Mouse (Mus musculus) heart, embryonic 13.5 days (tissue): ENCODE measurements around the gene Mmp24. TPM values are rescaled to one million over a fixed set of nuclear protein-coding genes. Genes with fewer than 3 reads are reported as not detected.
"Not testable (repeated sequence)": the region's sequence is repeated elsewhere in the genome, so short reads cannot be mapped to it uniquely, and the experiment has no call there.

Experiments
- ATAC-seq: fragments of 200-750 bp; cut with Nextera tagmentation; 2 replicates; pipeline ENCODE4 v1.8.0; 2017; ENCODE audit warnings: moderate TSS enrichment; ENCODE audit not compliant: insufficient number of reproducible peaks, low FRiP score, low TSS enrichment; ENCODE audit errors: extremely low read depth
- H3K27ac ChIP-seq: fragments of 300-500 bp; sonication (generic); replicated peaks from 2 replicates; pipeline ENCODE4 v1.5.1; 2015; ENCODE audit warnings: moderate library complexity, mild to moderate bottlenecking, inconsistent platforms
- H3K27me3 ChIP-seq: fragments of 300-500 bp; sonication (generic); replicated peaks from 2 replicates; pipeline ENCODE4 v1.6.1; 2015; ENCODE audit warnings: mild to moderate bottlenecking, inconsistent platforms
- H3K36me3 ChIP-seq: fragments of 300-500 bp; sonication (generic); 2 replicates; pipeline ENCODE4 v1.6.1; 2015; ENCODE audit warnings: mild to moderate bottlenecking, inconsistent platforms
- H3K4me1 ChIP-seq: fragments of 300-500 bp; sonication (generic); 2 replicates; pipeline ENCODE4 v1.6.1; 2015; ENCODE audit warnings: inconsistent platforms
- H3K4me2 ChIP-seq: fragments of 300-500 bp; sonication (generic); 2 replicates; pipeline ENCODE4 v1.6.1; 2015; ENCODE audit warnings: inconsistent platforms, mild to moderate bottlenecking, moderate library complexity
- H3K4me3 ChIP-seq: fragments of 300-500 bp; sonication (generic); 2 replicates; pipeline ENCODE4 v1.5.1; 2015; ENCODE audit warnings: moderate library complexity, mild to moderate bottlenecking, inconsistent platforms
- H3K9ac ChIP-seq: fragments of 300-500 bp; sonication (generic); 2 replicates; pipeline ENCODE4 v1.6.1; 2015; ENCODE audit warnings: inconsistent platforms, mild to moderate bottlenecking, moderate library complexity
- H3K9me3 ChIP-seq: fragments of 300-500 bp; sonication (generic); 2 replicates; pipeline ENCODE4 v1.6.1; 2016; ENCODE audit warnings: inconsistent platforms
- WGBS: fragments of 180-500 bp; shearing (Covaris S2); methylation state at CpG from one replicate; pipeline ENCODE4 v1.1.7; 2015; ENCODE audit warnings: mixed read lengths; 5-methylcytosine and 5-hydroxymethylcytosine counted together
- polyA plus RNA-seq: library from polyadenylated mRNA; unstranded; fragments of >200 nt; fragmentation: Nextera tagmentation; extraction: Ambion mirVana; gene quantifications from 2 replicates; pipeline ENCODE4 v1.2.1, GENCODE M21; 2015

Gene Mmp24
- polyA plus RNA-seq = 0.04 TPM in 1 of 2 replicates, not detected in the other

GRCm38 (mm10) chr2:155774927-155775684, at the start of gene Mmp24:
Mmp24 (plus strand) TSS chr2:155775342.
- Histone ChIP-seq H3K4me1 (peaks cover 9% of the 10 kb centered on the region), H3K4me2 (peak within 1 kb of the TSS; percentile 94), H3K27me3 (peaks cover 78% of the 10 kb centered on the region), H3K36me3 (no peaks in the 10 kb centered on the region), H3K9ac (0 out of 2 replicates have a peak within 1 kb of the TSS, but pooled peaks have one; percentile 50), H3K9me3 (no peaks in the 10 kb centered on the region), H3K4me3 (peak within 1 kb of the TSS; percentile 63), H3K27ac (no peak within 1 kb of the TSS)
- WGBS = 2% methylated on average over 71 of the region's 100 CpGs
- ATAC-seq = no peak

DNA sequence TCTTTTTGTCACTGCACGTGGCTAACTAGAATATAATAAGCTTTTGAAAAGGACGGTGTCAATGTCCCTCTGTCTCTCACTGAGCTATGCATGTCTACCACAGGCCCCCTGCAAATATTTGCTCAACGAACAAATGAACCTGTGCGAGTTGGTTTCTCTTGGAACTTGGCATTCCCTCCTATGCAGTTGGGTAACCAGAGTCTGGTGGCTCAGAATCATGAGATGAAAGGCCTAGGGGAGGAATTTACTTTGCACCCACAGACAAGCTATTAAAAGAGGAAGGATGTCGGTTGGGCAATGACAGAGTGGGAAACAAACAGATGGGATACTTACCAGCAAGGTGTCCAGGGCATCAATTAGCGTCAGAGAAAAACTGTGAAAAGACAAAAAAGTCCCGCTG, 48.8 kb upstream of the Mmp24 start:
- Histone ChIP-seq H3K36me3 (peaks cover 28% of the 10 kb centered on the region), H3K4me2 (no peak overlapping the region), H3K4me1 (peaks cover 10% of the 10 kb centered on the region), H3K4me3 (no peak overlapping the region), H3K27me3 (no peaks in the 10 kb centered on the region), H3K9me3 (no peaks in the 10 kb centered on the region), H3K27ac (no peak overlapping the region), H3K9ac (no peak overlapping the region)
- WGBS = 86% methylated on average over 7 of the region's 7 CpGs
- no peak for ATAC-seq

DNA sequence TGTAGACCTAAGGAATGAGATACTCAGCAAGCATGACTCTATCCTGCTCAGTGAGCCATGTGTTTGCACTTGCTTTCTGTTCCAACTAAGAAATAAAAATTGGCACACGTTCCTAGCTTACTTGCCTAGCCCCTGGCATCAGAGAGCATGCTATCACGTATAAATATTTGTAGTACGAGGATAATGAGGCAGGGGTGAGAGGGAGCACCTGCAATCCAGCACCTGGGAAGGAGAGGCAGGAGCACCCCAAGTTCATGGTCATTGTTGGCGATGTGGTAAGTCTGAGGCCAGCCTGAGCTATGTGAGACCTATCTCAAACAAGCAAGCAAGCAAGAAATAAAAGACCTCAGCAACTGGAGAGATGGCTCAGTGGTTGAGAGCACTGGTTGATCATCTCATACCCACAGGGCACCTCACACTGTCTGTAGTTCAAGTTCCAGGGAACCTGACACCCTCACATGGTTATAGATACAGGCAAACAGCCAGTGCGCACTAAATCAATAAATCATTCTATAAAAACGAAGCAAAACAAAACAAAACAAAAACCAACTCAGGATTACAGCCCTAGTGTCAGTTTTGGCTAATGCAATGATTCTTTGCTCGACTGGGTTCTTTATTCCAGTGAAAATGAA, 47.3 kb upstream of the Mmp24 start:
- Histone ChIP-seq H3K4me3 (no peak overlapping the region), H3K27ac (no peak overlapping the region), H3K9me3 (no peaks in the 10 kb centered on the region), H3K27me3 (no peaks in the 10 kb centered on the region), H3K9ac (no peak overlapping the region), H3K4me1 (peaks cover 10% of the 10 kb centered on the region), H3K4me2 (peak overlapping the region; percentile 93; the same call in 1 of the 2 replicates), H3K36me3 (peaks cover 13% of the 10 kb centered on the region)
- no peak for ATAC-seq
- WGBS = 77% methylated on average over 7 of the region's 7 CpGs

DNA sequence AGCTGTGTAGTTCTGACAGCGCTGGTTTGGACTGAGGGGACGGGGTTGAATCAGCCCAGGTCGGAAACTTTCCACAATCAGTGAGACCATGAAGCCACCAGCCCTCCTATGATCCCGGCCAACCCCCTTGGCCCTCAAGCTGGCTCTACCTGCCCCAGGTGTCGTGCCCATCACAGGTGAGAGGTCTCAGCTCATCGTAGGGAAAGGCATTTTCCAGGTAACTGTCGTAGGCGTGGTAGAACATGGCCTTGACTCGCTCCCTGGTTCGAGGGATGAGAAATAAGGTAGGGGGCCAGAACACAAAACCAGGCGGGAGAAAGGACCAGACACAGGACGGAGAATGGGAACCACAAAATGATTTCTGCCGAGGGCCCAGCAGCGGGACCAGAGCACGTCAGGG, 46.4 kb upstream of the Mmp24 start:
- WGBS = 4% methylated on average over 15 of the region's 15 CpGs

GRCm38 (mm10) chr2:155729158-155729645, 45.9 kb upstream of the Mmp24 start, which contains the start of gene Edem2:
Edem2 (minus strand) TSS chr2:155729475.
- peak within 1 kb of the TSS; percentile 87 for H3K4me3 ChIP-seq
- H3K4me1 ChIP-seq = peaks cover 10% of the 10 kb centered on the region
- no peaks in the 10 kb centered on the region for H3K9me3 ChIP-seq
- H3K27me3 ChIP-seq = no peaks in the 10 kb centered on the region
- no peak within 1 kb of the TSS for H3K27ac ChIP-seq
- peak; percentile 61 for ATAC-seq
- peak within 1 kb of the TSS; percentile 93 for H3K4me2 ChIP-seq
- under 1% methylated on average over 33 of the region's 33 CpGs for WGBS
- H3K9ac ChIP-seq = peak within 1 kb of the TSS; percentile 88
- H3K36me3 ChIP-seq = peaks cover 9% of the 10 kb centered on the region

More for the DNA sequence above, 46.4 kb upstream of the Mmp24 start:
- Histone ChIP-seq H3K27ac (no peak overlapping the region), H3K27me3 (no peaks in the 10 kb centered on the region), H3K9ac (peak overlapping the region; percentile 88), H3K4me1 (peaks cover 10% of the 10 kb centered on the region), H3K4me2 (peak overlapping the region; percentile 93), H3K9me3 (no peaks in the 10 kb centered on the region), H3K36me3 (peaks cover 9% of the 10 kb centered on the region), H3K4me3 (peak overlapping the region; percentile 87)
- ATAC-seq = no peak

DNA sequence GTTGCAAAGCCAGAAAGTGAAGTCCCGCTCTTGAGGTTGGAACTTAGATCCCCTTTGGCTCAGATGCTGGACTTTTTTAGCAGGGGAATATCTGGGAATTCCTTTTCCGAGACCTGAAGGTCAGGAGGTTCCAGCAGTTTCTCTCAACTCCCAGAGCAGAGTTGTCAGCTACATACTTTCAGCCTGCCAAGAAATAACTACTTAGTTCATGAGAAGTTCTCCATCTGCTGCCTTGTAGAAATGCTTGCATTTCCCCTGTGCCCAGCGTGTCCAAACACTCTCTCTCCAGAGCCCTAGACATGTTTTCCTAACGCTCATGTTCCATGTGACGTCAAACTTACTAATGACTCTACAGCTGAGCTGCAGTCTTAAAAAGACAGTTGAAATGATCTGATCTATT, 40.1 kb upstream of the Mmp24 start:
- Histone ChIP-seq H3K4me3 (no peak overlapping the region), H3K27me3 (no peaks in the 10 kb centered on the region), H3K36me3 (no peaks in the 10 kb centered on the region), H3K4me2 (no peak overlapping the region), H3K9ac (no peak overlapping the region), H3K4me1 (no peaks in the 10 kb centered on the region), H3K9me3 (no peaks in the 10 kb centered on the region), H3K27ac (no peak overlapping the region)
- 61% methylated on average over 5 of the region's 5 CpGs for WGBS
- no peak for ATAC-seq

DNA sequence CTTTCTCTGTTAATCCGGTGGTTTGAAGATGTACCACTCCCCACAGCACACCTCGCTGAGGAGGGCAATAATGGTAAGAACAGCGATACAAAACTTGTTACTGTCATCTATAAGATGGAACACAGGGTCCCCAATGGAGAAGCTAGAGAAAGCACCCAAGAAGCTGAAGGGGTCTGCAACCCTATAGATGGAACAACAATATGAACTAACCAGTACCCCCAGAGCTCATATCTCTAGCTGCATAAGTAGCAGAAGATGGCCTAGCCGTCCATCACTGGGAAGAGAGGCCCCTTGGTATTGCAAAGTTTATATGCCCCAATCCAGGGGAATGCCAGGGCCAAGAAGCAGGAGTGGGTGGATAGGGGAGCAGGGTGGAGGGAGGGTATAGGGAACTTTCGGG, 39.4 kb upstream of the Mmp24 start, which contains the start of gene Gm17581:
Gene Gm17581 (minus strand): TSS at position 101 of the 400 bp plus-strand sequence.
- not testable (repeated sequence) for H3K4me1 ChIP-seq, H3K36me3 ChIP-seq, H3K27me3 ChIP-seq, H3K4me2 ChIP-seq, H3K4me3 ChIP-seq, H3K9ac ChIP-seq, ATAC-seq, H3K27ac ChIP-seq, H3K9me3 ChIP-seq
- 73% methylated on average over 5 of the region's 5 CpGs for WGBS

- no peak overlapping the region for H3K27ac ChIP-seq
- H3K4me2 ChIP-seq = no peak overlapping the region
- WGBS = 49% methylated on average over 6 of the region's 6 CpGs
- no peak for ATAC-seq
- H3K9ac ChIP-seq = no peak overlapping the region
- no peak overlapping the region for H3K4me3 ChIP-seq
- no peaks in the 10 kb centered on the region for H3K36me3 ChIP-seq
- H3K9me3 ChIP-seq = no peaks in the 10 kb centered on the region
- no peaks in the 10 kb centered on the region for H3K27me3 ChIP-seq
- H3K4me1 ChIP-seq = peaks cover under 1% of the 10 kb centered on the region; the same call in 1 of the 2 replicates
Measured at GRCm38 (mm10) chr2:155736936-155737335, 38.2 kb upstream of the Mmp24 start.

- Histone ChIP-seq H3K36me3 (no peaks in the 10 kb centered on the region), H3K27ac (no peak overlapping the region), H3K27me3 (no peaks in the 10 kb centered on the region), H3K9me3 (no peaks in the 10 kb centered on the region), H3K9ac (no peak overlapping the region), H3K4me3 (no peak overlapping the region), H3K4me2 (no peak overlapping the region), H3K4me1 (peaks cover 9% of the 10 kb centered on the region)
- WGBS = 74% methylated on average over 9 of the region's 9 CpGs
- ATAC-seq = no peak
Measured at GRCm38 (mm10) chr2:155737803-155738202, 37.3 kb upstream of the Mmp24 start.

- Histone ChIP-seq H3K27me3 (no peaks in the 10 kb centered on the region), H3K27ac (peak overlapping the region; percentile 73), H3K4me3 (no peak overlapping the region), H3K4me1 (peaks cover 18% of the 10 kb centered on the region), H3K4me2 (peak overlapping the region; percentile 30; the same call in 1 of the 2 replicates), H3K36me3 (no peaks in the 10 kb centered on the region), H3K9me3 (no peaks in the 10 kb centered on the region), H3K9ac (no peak overlapping the region)
- 33% methylated on average over 11 of the region's 11 CpGs for WGBS
- peak; percentile 38; the same call in 1 of the 2 replicates for ATAC-seq
Measured at GRCm38 (mm10) chr2:155742211-155742610, 32.9 kb upstream of the Mmp24 start.

GRCm38 (mm10) chr2:155742931-155743337, 32.2 kb upstream of the Mmp24 start:
- H3K4me1 ChIP-seq = peaks cover 18% of the 10 kb centered on the region
- no peak overlapping the region for H3K9ac ChIP-seq
- 39% methylated on average over 12 of the region's 12 CpGs for WGBS
- peak overlapping the region; percentile 30; the same call in 1 of the 2 replicates for H3K4me2 ChIP-seq
- H3K27ac ChIP-seq = peak overlapping the region; percentile 73
- no peaks in the 10 kb centered on the region for H3K27me3 ChIP-seq
- H3K9me3 ChIP-seq = no peaks in the 10 kb centered on the region
- H3K4me3 ChIP-seq = no peak overlapping the region
- ATAC-seq = peak; percentile 78
- H3K36me3 ChIP-seq = no peaks in the 10 kb centered on the region
